Mouse (Mus musculus) stomach, embryonic 15.5 days (tissue): ENCODE results near the gene Agap1. TPM values are rescaled to one million over a fixed set of nuclear protein-coding genes. Genes with fewer than 3 reads are reported as not detected.

Source experiments
- ATAC-seq: fragments of 200-750 bp; cut with Nextera tagmentation; 2 replicates; pipeline ENCODE4 v1.8.0; 2017; ENCODE audit warnings: low read depth, moderate number of reproducible peaks, moderate TSS enrichment; ENCODE audit not compliant: insufficient read depth, low FRiP score
- H3K27ac ChIP-seq: fragments of 300-500 bp; sonication (generic); 2 replicates; pipeline ENCODE4 v1.5.1; 2015; ENCODE audit warnings: mild to moderate bottlenecking, inconsistent platforms
- H3K27me3 ChIP-seq: fragments of 300-500 bp; sonication (generic); replicated peaks from 2 replicates; pipeline ENCODE4 v1.6.1; 2015; ENCODE audit warnings: inconsistent platforms
- H3K36me3 ChIP-seq: fragments of 300-500 bp; sonication (generic); 2 replicates; pipeline ENCODE4 v1.6.1; 2015; ENCODE audit warnings: inconsistent platforms
- H3K4me1 ChIP-seq: fragments of 300-500 bp; sonication (generic); 2 replicates; pipeline ENCODE4 v1.6.1; 2015; ENCODE audit warnings: inconsistent platforms
- H3K4me2 ChIP-seq: fragments of 300-500 bp; sonication (generic); 2 replicates; pipeline ENCODE4 v1.6.1; 2015; ENCODE audit warnings: mild to moderate bottlenecking, inconsistent platforms
- H3K4me3 ChIP-seq: fragments of 300-500 bp; sonication (generic); replicated peaks from 2 replicates; pipeline ENCODE4 v1.5.1; 2015; ENCODE audit warnings: inconsistent platforms
- H3K9ac ChIP-seq: fragments of 300-500 bp; sonication (generic); 2 replicates; pipeline ENCODE4 v1.6.1; 2015; ENCODE audit warnings: inconsistent platforms
- H3K9me3 ChIP-seq: fragments of 300-500 bp; sonication (generic); 2 replicates; pipeline ENCODE4 v1.6.1; 2016; ENCODE audit warnings: inconsistent platforms
- WGBS: fragments of 180-500 bp; shearing (Covaris S2); methylation state at CpG from one replicate; pipeline ENCODE4 v1.1.7; 2015; 5-methylcytosine and 5-hydroxymethylcytosine counted together
- polyA plus RNA-seq: library from polyadenylated mRNA; unstranded; fragments of >200 nt; fragmentation: Nextera tagmentation; extraction: Ambion mirVana; gene quantifications from 2 replicates; pipeline ENCODE4 v1.2.1, GENCODE M21; 2015

The Agap1 gene
- polyA plus RNA-seq, 1 experiment from 2014 or later, result 9.3 TPM

DNA sequence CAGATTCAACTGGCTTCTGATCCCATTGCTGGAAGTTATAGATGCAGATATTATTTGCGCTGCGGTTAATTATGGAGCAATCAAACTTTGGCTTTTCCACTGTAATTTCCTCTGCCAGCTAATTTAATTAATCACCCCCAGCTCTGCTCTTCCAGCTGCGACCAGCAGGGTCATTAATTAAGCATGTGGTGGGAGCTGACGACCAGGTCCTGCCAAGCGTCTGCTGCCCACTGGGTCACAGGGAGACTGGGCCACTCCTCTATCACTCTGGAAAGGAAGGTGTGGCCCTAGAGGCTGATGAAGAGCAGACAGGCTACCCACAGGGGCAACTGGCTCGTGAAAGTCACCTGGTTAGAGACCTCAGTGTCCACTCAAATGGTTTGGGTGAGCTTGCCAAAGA lies 411.2 kb downstream of the Agap1 start:
- H3K4me2 ChIP-seq, result no peak overlapping the region
- no peaks in the 10 kb centered on the region for H3K36me3 ChIP-seq
- ATAC-seq, result no peak
- H3K27ac ChIP-seq, result no peak overlapping the region
- H3K9ac ChIP-seq, result no peak overlapping the region
- H3K27me3 ChIP-seq, result no peaks in the 10 kb centered on the region
- no peak overlapping the region for H3K4me3 ChIP-seq
- no peaks in the 10 kb centered on the region for H3K9me3 ChIP-seq
- 0 out of 2 replicates have a peak, but pooled peaks cover under 1% of the 10 kb centered on the region for H3K4me1 ChIP-seq
- 54% methylated on average over 6 of the region's 6 CpGs for WGBS

DNA sequence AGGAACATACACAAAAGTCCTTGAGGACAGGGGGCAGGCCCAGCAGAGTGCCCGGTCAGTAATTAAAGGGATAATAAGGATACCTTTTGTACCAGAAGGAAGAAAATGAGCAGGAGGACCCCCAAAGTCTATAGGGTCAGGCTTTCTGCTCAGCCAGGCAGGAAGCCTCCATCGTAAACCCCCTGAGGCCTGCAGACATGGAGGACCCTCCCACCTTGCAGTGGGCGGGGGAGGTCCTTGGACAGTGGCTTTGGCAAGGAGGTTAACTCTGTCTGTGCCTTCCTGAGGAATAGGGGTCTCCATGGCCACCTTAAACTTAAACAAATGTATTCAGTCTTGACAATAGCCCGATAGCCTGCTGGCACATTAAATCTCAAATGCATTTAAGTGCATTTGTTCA lies 413.2 kb downstream of the Agap1 start:
- Histone ChIP-seq H3K9ac (no peak overlapping the region), H3K9me3 (no peaks in the 10 kb centered on the region), H3K36me3 (no peaks in the 10 kb centered on the region), H3K27me3 (no peaks in the 10 kb centered on the region), H3K27ac (no peak overlapping the region), H3K4me1 (no peaks in the 10 kb centered on the region), H3K4me3 (no peak overlapping the region), H3K4me2 (no peak overlapping the region)
- 52% methylated on average over 4 of the region's 4 CpGs for WGBS
- ATAC-seq, result no peak

DNA sequence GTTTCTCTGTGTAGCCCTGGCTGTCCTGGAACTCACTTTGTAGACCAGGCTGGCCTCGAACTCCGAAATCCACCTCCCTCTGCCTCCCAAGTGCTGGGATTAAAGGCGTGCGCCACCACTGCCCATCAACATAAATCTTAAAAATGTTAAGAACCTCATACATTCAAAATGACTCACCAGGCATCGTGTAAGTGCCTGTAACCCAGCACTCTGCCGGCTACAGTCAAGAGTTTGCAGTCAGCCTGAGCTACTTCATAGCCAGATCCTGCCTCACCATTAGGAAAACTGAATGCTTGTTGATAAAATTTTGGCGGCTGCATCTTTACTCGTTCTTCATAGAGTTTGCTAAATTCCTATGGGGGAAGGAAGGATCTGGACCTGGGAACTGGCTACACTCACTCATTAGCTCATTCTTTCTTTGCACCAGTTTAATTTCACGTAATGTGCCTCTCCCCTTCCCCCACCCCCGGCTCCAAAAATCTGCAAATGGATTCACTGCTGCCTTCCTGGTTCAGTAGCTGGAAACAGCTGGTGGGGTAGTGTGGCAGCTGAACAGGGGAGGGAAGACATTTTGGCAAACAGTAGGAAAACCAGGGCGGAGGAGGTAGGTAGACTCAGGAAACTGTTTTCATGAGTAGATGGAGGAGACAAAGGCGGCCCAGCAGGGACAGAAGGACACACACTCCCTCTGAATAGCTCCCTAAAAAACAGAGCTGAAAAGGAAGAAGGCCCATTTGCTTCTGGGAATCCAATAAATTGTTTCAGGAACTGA lies 415.7 kb downstream of the Agap1 start:
- no peaks in the 10 kb centered on the region for H3K9me3 ChIP-seq
- WGBS, result 50% methylated on average over 12 of the region's 12 CpGs

DNA sequence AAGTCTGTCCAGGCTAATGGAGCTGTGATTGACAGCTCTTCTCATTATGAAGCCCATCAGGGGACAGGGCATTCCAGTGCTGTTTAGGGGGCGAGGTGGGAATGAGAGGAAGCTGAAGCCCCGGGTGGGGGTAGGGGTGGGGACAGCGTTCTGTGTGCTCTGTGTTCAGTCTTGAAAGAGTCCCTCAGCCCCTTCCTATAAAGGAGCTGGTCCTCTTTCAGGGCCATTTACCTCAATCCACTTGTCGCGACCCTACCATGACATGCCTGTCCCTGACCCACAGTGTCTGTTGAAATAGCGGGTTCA lies 416.3 kb downstream of the Agap1 start:
- ATAC-seq, result no peak
- H3K36me3 ChIP-seq, result no peaks in the 10 kb centered on the region
- 62% methylated on average over 6 of the region's 6 CpGs for WGBS
- H3K9ac ChIP-seq, result no peak overlapping the region
- no peaks in the 10 kb centered on the region for H3K27me3 ChIP-seq
- H3K4me1 ChIP-seq, result no peaks in the 10 kb centered on the region
- H3K4me3 ChIP-seq, result no peak overlapping the region
- no peaks in the 10 kb centered on the region for H3K9me3 ChIP-seq
- H3K27ac ChIP-seq, result no peak overlapping the region
- no peak overlapping the region for H3K4me2 ChIP-seq

More for the DNA sequence above, 415.7 kb downstream of the Agap1 start:
- H3K36me3 ChIP-seq, result no peaks in the 10 kb centered on the region
- H3K4me1 ChIP-seq, result no peaks in the 10 kb centered on the region
- H3K4me3 ChIP-seq, result no peak overlapping the region
- no peak for ATAC-seq
- H3K27me3 ChIP-seq, result no peaks in the 10 kb centered on the region
- no peak overlapping the region for H3K27ac ChIP-seq
- no peak overlapping the region for H3K4me2 ChIP-seq
- H3K9ac ChIP-seq, result no peak overlapping the region

- WGBS, result 30% methylated on average over 5 of the region's 5 CpGs
- no peaks in the 10 kb centered on the region for H3K27me3 ChIP-seq
- ATAC-seq, result no peak
- no peaks in the 10 kb centered on the region for H3K36me3 ChIP-seq
- no peak overlapping the region for H3K9ac ChIP-seq
- 0 out of 2 replicates have a peak overlapping the region, but pooled peaks have one; percentile 10 for H3K27ac ChIP-seq
- no peak overlapping the region for H3K4me3 ChIP-seq
- H3K4me2 ChIP-seq, result no peak overlapping the region
- H3K4me1 ChIP-seq, result peaks cover 11% of the 10 kb centered on the region
- no peaks in the 10 kb centered on the region for H3K9me3 ChIP-seq
These were observed 421.9 kb downstream of the Agap1 start for GRCm38 (mm10) chr1:89876346-89877072.

DNA sequence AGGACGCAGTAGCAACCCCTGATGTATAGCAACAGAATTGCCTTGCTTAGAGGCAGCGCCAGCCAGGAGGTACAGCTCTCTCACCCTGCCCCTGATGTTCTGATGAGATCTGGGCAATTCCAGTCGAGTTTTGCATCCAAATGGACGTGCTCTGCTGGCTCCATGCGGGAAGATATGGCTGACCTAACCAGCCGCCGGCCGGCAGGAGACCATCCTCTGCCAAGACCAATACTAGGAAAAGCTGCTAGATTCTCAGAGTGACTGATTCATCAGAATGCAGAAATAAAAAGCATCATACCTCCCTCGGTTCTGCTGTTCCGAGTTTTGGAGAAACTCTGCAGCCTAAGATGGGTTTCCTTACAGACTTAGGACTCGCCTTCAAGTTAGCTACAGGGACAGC lies 423.9 kb downstream of the Agap1 start:
- H3K9me3 ChIP-seq, result no peaks in the 10 kb centered on the region
- ATAC-seq, result no peak
- H3K9ac ChIP-seq, result no peak overlapping the region
- H3K36me3 ChIP-seq, result no peaks in the 10 kb centered on the region
- no peak overlapping the region for H3K4me2 ChIP-seq
- H3K4me3 ChIP-seq, result no peak overlapping the region
- H3K27me3 ChIP-seq, result no peaks in the 10 kb centered on the region
- peaks cover 11% of the 10 kb centered on the region for H3K4me1 ChIP-seq
- H3K27ac ChIP-seq, result no peak overlapping the region
- 87% methylated on average over 11 of the region's 11 CpGs for WGBS

DNA sequence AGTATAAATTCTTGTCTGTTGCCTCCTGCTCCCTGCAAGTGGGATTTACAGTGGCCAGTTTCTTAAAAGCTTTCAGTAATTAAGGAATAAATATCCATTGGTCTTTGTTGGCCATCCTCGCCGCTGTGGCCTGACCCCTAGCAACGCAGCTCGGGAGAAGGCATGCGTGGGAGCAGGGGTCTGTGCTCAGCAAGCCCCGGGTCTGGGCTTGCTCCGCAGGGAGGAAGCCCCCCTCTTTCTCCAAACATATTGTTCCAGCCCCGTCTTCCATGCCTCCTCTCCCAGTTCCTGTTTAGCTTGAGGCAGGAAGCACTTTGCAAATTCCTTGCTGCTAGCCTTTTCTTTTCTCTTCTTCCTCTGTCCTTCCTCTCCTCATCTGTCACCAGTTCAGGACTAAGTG lies 425.6 kb downstream of the Agap1 start:
- Histone ChIP-seq H3K4me3 (no peak overlapping the region), H3K27ac (peak overlapping the region; percentile 21; the same call in 1 of the 2 replicates), H3K36me3 (no peaks in the 10 kb centered on the region), H3K4me1 (peaks cover 13% of the 10 kb centered on the region), H3K9ac (no peak overlapping the region), H3K27me3 (no peaks in the 10 kb centered on the region), H3K9me3 (no peaks in the 10 kb centered on the region), H3K4me2 (no peak overlapping the region)
- WGBS, result 32% methylated on average over 8 of the region's 8 CpGs
- ATAC-seq, result no peak

GRCm38 (mm10) chr1:89880834-89881233 lies 426.2 kb downstream of the Agap1 start:
- WGBS, result 60% methylated on average over 10 of the region's 10 CpGs
- ATAC-seq, result no peak
- Histone ChIP-seq H3K27me3 (no peaks in the 10 kb centered on the region), H3K36me3 (no peaks in the 10 kb centered on the region), H3K4me2 (no peak overlapping the region), H3K4me3 (no peak overlapping the region), H3K9me3 (no peaks in the 10 kb centered on the region), H3K9ac (no peak overlapping the region), H3K27ac (no peak overlapping the region), H3K4me1 (peaks cover 17% of the 10 kb centered on the region)

DNA sequence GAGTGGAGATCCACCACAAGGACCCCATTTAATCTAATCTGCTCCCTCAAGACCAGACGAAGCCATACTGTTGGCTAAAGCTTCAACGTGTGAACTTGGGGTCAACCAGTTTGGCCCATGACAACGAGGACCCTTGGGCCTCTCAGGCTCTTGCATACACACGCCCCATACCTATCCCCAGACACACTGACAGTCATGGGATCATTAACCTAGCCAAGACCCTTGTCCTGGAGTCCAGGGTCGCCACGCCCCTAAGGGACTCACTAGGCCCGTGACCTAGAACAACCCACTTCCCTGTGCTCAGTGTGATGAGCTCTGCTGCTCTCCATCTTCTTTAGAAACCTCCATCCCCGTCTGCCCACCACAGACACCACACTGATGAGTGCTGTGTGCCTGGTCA lies 429.7 kb downstream of the Agap1 start:
- peaks cover 19% of the 10 kb centered on the region for H3K4me1 ChIP-seq
- no peaks in the 10 kb centered on the region for H3K9me3 ChIP-seq
- no peak overlapping the region for H3K4me3 ChIP-seq
- ATAC-seq, result no peak
- H3K36me3 ChIP-seq, result peaks cover 7% of the 10 kb centered on the region; the same call in 1 of the 2 replicates
- no peak overlapping the region for H3K4me2 ChIP-seq
- no peaks in the 10 kb centered on the region for H3K27me3 ChIP-seq
- H3K9ac ChIP-seq, result no peak overlapping the region
- no peak overlapping the region for H3K27ac ChIP-seq
- 86% methylated on average over 8 of the region's 8 CpGs for WGBS

DNA sequence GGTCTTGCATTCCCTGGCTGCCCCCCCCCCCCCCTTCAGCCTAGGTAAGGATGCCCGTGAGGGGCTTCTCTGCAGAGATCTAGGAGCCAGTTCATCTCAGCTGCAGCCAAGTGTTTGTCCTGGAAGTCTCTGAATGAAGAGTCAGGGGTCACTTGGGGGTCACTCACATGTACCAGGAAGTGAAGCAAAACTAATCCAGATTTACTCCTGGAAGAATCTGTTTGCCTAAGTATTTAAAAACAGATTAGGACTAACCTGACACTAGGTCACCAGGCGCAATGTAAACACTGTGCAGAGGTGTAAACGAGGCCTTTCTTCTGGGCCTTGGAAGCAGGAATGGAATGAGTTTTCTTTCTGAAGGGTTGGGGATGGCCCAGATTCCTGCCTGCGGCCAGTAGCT lies 431.1 kb downstream of the Agap1 start:
- Histone ChIP-seq H3K27me3 (no peaks in the 10 kb centered on the region), H3K27ac (no peak overlapping the region), H3K9me3 (no peaks in the 10 kb centered on the region), H3K4me2 (no peak overlapping the region), H3K4me3 (no peak overlapping the region), H3K36me3 (peaks cover 7% of the 10 kb centered on the region; the same call in 1 of the 2 replicates), H3K9ac (no peak overlapping the region), H3K4me1 (peaks cover 13% of the 10 kb centered on the region; the same call in 1 of the 2 replicates)
- WGBS, result 14% methylated on average over 4 of the region's 4 CpGs
- ATAC-seq, result peak; percentile 56; the same call in 1 of the 2 replicates

- ATAC-seq, result no peak
These were observed 436.8 kb downstream of the Agap1 start for GRCm38 (mm10) chr1:89891400-89891799.

DNA sequence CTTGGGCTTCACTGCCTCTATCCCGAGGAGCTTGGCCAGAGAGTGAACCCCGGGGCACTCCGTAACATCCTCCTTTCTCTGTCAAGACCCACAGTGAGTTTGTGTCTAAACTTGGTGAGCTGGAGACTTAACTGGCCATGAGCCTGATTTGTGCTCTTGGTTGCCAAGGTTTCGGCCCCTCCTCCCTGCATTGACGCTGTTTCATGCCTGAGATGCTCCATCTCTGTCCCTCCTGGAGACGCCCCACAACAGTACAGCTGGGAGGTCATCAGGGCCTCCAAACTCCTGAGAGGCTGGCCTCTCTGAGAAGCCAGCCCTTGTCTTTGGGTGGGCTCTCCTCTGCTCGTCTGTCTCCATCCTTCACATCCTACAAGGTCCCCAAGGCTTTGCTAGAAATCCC lies 437.7 kb downstream of the Agap1 start:
- Histone ChIP-seq H3K4me3 (no peak overlapping the region), H3K36me3 (peaks cover 15% of the 10 kb centered on the region; the same call in 1 of the 2 replicates), H3K4me1 (no peaks in the 10 kb centered on the region), H3K27ac (no peak overlapping the region), H3K27me3 (no peaks in the 10 kb centered on the region), H3K9me3 (no peaks in the 10 kb centered on the region), H3K4me2 (no peak overlapping the region), H3K9ac (no peak overlapping the region)
- WGBS, result 60% methylated on average over 7 of the region's 7 CpGs
- ATAC-seq, result no peak

More at GRCm38 (mm10) chr1:89891400-89891799, 436.8 kb downstream of the Agap1 start:
- Histone ChIP-seq H3K4me2 (no peak overlapping the region), H3K27me3 (no peaks in the 10 kb centered on the region), H3K9ac (no peak overlapping the region), H3K27ac (no peak overlapping the region), H3K4me3 (no peak overlapping the region), H3K36me3 (peaks cover 15% of the 10 kb centered on the region; the same call in 1 of the 2 replicates), H3K9me3 (no peaks in the 10 kb centered on the region), H3K4me1 (0 out of 2 replicates have a peak, but pooled peaks cover under 1% of the 10 kb centered on the region)
- WGBS, result 81% methylated on average over 6 of the region's 6 CpGs
